Mouse (Mus musculus) B cell, adult (primary cell): ENCODE data around the gene Clec4a1. TPM values are rescaled to one million over a fixed set of nuclear protein-coding genes. Genes with fewer than 3 reads are reported as not detected.

Source experiments
- total RNA-seq: library from RNA; stranded (reverse); gene quantifications from 4 replicates; pipeline ENCODE4 v1.2.4, GENCODE M21; 2023; ENCODE audit not compliant: inconsistent age

The Clec4a1 gene
- 0.42 to 1.4 TPM (median 0.89 TPM) in 4 replicates for total RNA-seq

GRCm38 (mm10) chr6:122921451-122921850, at the start of gene Clec4a1:
Clec4a1 (plus strand) TSS chr6:122921848.

GRCm38 (mm10) chr6:122873871-122874719, 47.6 kb upstream of the Clec4a1 start, which contains the start of gene Necap1:
Necap1 (plus strand) TSS chr6:122874474.

GRCm38 (mm10) chr6:122952401-122952800, 30.8 kb downstream of the Clec4a1 start, which contains the start of gene Clec4a3:
Clec4a3 (plus strand) TSS chr6:122952515.

Other genes starting within 250 kb of the Clec4a1 start
- gene Nanog, start 214.4 kb upstream of the Clec4a1 start, total RNA-seq: not detected in 4 replicates
- gene Slc2a3, start 120.2 kb upstream of the Clec4a1 start, total RNA-seq: 40.7 to 45.9 TPM (median 42.3 TPM) in 4 replicates
- 46.0 to 56.6 TPM (median 53.8 TPM) in 4 replicates for gene Foxj2, start 101.9 kb upstream of the Clec4a1 start, total RNA-seq
- 0.12 TPM in 1 of 4 replicates, not detected in the others for gene C3ar1, start 65.7 kb upstream of the Clec4a1 start, total RNA-seq
- 89.8 to 104 TPM (median 99.7 TPM) in 4 replicates for gene Necap1, start 47.4 kb upstream of the Clec4a1 start, total RNA-seq
- 3.7 to 7.1 TPM (median 4.7 TPM) in 4 replicates for gene Clec4a3, start 30.7 kb downstream of the Clec4a1 start, total RNA-seq
- 0.71 TPM in 1 of 4 replicates, not detected in the others for gene Clec4a4, start 68.5 kb downstream of the Clec4a1 start, total RNA-seq
- not detected in 4 replicates for gene Clec4b1, start 128.1 kb downstream of the Clec4a1 start, total RNA-seq
- gene Clec4a2, start 184.6 kb downstream of the Clec4a1 start, total RNA-seq: 1.3 to 1.8 TPM (median 1.6 TPM) in 4 replicates